Mouse (Mus musculus): ENCODE results near the gene Fam222b. TPM values are rescaled to one million over a fixed set of nuclear protein-coding genes. Genes with fewer than 3 reads are reported as not detected.

Fam222b gene
- polyA plus RNA-seq, 1 experiment from 2014 or later, result 30.7 TPM

DNA sequence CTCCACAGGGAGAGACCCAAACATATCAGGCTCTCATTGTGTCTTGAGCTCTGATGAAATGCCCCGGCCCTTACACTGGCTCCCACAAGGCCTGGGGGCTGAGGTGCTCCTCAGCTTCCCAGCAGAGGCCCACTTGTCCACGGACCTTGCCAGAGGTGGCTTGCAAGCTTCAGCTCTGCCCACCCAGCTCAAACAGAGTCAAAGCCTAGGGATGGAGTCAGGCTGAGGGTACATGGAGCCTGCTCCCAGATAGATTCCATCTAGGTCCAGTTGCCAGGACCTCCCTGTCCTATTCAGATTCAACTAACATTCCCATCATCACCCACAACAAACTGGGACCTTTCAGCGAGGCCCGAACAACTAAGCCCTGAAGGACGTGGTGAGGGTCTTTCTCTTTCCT is 22.5 kb upstream of the Fam222b start:
- H3K9ac ChIP-seq (replicated peaks), result no peak overlapping the region
- H3K4me1 ChIP-seq (replicated peaks), result no peaks in the 10 kb centered on the region
- no peak overlapping the region for H3K27ac ChIP-seq
- H3K36me3 ChIP-seq, result peaks cover 52% of the 10 kb centered on the region
- no peak overlapping the region for H3K4me2 ChIP-seq (replicated peaks)
- H3K4me3 ChIP-seq (replicated peaks), result no peak overlapping the region
- H3K9me3 ChIP-seq, result no peaks in the 10 kb centered on the region
- no peak for ATAC-seq
- 80% methylated on average over 5 of the region's 5 CpGs for WGBS
- H3K27me3 ChIP-seq, result no peaks in the 10 kb centered on the region

DNA sequence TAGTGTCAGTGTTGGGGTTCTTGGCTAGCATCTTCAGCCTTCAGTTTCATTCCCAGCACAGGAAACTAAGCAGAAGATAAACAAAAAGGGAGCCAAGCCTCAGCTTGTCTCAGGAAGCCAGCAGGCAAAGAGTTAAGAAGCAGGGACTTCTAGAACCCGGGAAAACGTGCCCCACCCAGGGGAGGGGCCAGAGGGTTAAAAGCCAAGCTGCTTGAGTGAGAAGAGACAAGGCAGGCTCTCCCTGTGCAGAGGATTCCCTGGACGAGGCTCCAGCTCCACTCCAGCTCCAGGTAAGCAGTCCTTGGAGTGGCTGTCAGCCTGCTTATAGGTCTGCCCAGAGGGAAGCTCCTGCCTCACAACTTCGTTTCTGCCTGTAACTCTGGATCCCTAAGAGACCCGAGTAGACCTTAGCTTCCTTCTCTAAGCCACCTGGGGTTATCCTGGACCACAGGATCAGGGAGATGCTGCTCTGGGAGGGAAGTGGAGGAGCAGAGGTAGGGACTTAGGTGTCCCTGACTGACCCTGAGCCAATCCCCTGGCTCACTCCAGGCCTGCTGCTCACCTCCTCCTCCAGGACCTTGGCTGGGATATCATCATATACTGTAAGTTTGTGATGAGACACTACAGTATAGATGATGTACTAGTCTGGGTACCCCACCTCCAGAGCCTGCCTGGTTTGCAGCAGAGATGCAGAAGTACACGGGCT is 21.9 kb upstream of the Fam222b start:
- no peaks in the 10 kb centered on the region for H3K27me3 ChIP-seq
- ATAC-seq, result no peak
- H3K4me1 ChIP-seq (replicated peaks), result no peaks in the 10 kb centered on the region
- H3K4me2 ChIP-seq (replicated peaks), result no peak overlapping the region
- H3K9ac ChIP-seq (replicated peaks), result no peak overlapping the region; the same call in 1 of the 2 replicates
- H3K27ac ChIP-seq, result no peak overlapping the region
- no peak overlapping the region for H3K4me3 ChIP-seq (replicated peaks)
- peaks cover 58% of the 10 kb centered on the region for H3K36me3 ChIP-seq
- WGBS, result 29% methylated on average over 6 of the region's 6 CpGs
- H3K9me3 ChIP-seq, result no peaks in the 10 kb centered on the region

DNA sequence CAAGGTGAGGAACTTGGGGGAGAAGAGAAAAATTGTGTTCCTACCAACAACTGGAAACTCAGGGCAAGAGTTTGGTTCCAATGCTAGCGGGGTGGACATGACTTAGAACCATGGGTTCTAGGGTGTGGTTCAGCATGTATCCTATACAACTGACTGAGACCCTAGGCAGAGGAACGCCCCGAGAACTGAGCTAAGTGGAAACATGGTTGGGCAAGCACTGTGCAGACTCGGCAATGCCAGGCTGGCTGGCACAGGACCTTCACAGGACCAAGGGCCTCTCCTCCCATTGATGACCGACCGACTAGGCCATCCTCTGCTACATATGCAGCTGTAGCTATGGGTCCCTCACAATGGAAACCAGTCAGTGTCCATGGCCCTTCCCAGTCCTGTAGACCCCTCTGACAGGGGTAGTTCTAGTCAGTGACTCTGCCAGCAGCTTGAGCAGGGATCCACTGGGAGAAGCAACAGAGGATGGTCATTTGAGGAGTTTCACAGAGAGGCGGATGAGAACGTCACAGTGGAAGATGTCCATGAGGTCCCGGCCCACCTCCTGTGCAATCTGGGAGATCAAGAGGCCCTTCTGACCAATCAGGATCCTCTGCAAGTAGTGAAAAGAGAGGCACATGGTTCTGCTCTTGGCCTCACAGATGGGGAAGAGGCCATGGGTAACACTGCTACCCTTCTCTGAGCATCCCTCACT is 20.7 kb upstream of the Fam222b start:
- H3K4me2 ChIP-seq (replicated peaks), result no peak overlapping the region
- H3K27ac ChIP-seq, result no peak overlapping the region
- H3K36me3 ChIP-seq, result peaks cover 63% of the 10 kb centered on the region
- no peaks in the 10 kb centered on the region for H3K27me3 ChIP-seq
- no peak overlapping the region for H3K4me3 ChIP-seq (replicated peaks)
- no peak for ATAC-seq
- 94% methylated on average over 9 of the region's 9 CpGs for WGBS
- no peak overlapping the region for H3K9ac ChIP-seq (replicated peaks)
- no peaks in the 10 kb centered on the region for H3K9me3 ChIP-seq
- no peaks in the 10 kb centered on the region for H3K4me1 ChIP-seq (replicated peaks)

DNA sequence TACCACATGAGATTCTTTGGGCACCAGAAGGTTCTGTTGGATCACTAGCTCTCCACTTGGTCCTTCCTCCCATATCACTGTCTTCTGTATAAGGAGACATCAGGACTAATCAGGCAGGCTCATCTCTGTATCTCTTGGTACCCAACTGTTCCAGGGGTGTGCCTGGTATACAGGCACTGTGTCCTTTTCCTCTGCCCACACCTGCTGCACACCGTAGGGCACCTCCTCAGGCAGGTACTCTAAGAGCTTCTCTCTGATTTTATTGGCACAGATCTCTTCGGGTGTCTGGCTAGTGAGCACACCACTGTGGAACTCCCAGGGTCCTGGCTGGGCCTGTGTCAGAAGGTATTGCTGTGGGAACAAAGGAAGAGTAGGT is 20.2 kb upstream of the Fam222b start:
- no peak overlapping the region for H3K9ac ChIP-seq (replicated peaks)
- no peaks in the 10 kb centered on the region for H3K27me3 ChIP-seq
- peaks cover 63% of the 10 kb centered on the region for H3K36me3 ChIP-seq
- 96% methylated on average over 2 of the region's 2 CpGs for WGBS
- no peak for ATAC-seq
- H3K4me1 ChIP-seq (replicated peaks), result peaks cover 4% of the 10 kb centered on the region
- no peak overlapping the region for H3K4me3 ChIP-seq (replicated peaks)
- H3K4me2 ChIP-seq (replicated peaks), result no peak overlapping the region
- no peak overlapping the region for H3K27ac ChIP-seq
- H3K9me3 ChIP-seq, result no peaks in the 10 kb centered on the region

DNA sequence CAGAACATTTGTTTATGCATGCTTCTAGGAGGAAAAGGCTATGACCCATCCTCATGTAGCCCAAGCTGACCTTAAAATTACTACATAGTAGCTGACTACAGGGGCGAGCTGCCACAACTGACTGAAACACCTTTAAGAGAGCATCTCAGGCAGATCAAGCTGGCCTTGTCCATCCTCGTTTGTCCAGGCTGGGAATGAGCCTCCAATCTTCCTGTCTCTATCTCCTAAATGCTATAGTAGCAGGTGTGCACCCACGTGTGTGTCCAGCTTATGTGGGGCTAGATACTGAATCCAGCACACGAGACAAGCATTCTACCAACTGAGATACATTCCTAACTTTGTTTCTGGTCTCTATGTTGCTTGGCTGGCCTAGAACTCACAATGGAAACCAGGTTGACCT is 19.8 kb upstream of the Fam222b start:
- no peak overlapping the region for H3K4me2 ChIP-seq (replicated peaks)
- WGBS, result 91% methylated on average over 4 of the region's 4 CpGs
- no peak for ATAC-seq

DNA sequence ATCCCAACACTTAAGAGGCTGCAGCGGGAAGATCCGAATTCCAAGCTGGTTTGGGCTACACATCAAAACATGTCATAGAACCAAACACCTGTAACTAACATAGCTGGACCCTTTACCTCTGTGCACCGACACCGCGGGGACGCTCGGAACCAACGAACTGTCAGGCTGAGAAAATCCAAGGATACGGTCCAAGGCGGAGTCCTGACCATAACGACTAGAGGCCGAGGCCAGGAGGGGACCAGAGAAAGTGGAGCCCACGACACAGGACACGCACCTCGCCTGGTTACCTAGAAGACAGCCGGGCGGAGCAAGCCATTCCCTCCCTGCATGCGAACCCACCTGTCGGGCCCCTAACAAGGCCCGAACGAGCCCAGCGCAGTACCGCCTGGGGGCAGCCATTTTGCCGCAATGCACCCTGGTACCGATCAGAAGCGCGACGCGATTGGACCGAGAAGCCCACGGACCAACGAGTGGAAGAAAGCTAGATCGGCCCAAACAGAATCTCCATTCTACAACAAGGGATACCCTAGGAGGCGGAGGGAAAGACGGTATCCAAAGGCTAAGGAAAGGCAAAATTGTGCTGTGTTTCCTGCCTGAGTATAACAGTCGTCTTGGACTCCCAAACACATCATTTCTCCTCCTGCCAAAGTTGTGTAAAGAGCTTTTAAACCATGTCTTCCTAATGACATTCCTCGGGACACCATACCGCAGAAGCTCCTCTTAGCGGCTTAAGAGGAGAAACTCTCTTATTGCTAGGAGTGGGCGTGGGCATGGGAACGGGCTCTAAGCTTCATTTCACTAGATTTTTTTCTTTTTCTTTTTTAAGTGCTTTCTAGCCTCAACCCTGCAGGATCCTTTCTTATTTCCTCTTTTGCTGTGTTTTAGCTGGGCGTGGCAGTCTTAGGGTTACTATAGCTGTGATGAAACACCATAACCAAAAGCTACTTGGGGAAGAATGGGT is 14.2 kb upstream of the Fam222b start, which contains the start of gene Eral1:
Gene Eral1 (minus strand): TSS at position 423 of the 961 bp plus-strand sequence.
- Histone ChIP-seq H3K4me3 (replicated peaks) (peak within 1 kb of the TSS; percentile 90), H3K4me2 (replicated peaks) (peak within 1 kb of the TSS; percentile 79), H3K9me3 (no peaks in the 10 kb centered on the region), H3K4me1 (replicated peaks) (peaks cover 15% of the 10 kb centered on the region), H3K27me3 (no peaks in the 10 kb centered on the region), H3K36me3 (peaks cover 26% of the 10 kb centered on the region), H3K9ac (replicated peaks) (peak within 1 kb of the TSS; percentile 81), H3K27ac (peak within 1 kb of the TSS; percentile 80)
- WGBS, result 1% methylated on average over 42 of the region's 42 CpGs
- ATAC-seq, result peak; percentile 99

More for the DNA sequence above, 19.8 kb upstream of the Fam222b start:
- peaks cover 63% of the 10 kb centered on the region for H3K36me3 ChIP-seq
- H3K27ac ChIP-seq, result no peak overlapping the region
- no peak overlapping the region for H3K9ac ChIP-seq (replicated peaks)
- peaks cover 8% of the 10 kb centered on the region for H3K4me1 ChIP-seq (replicated peaks)
- no peak overlapping the region for H3K4me3 ChIP-seq (replicated peaks)
- H3K9me3 ChIP-seq, result no peaks in the 10 kb centered on the region
- H3K27me3 ChIP-seq, result no peaks in the 10 kb centered on the region

DNA sequence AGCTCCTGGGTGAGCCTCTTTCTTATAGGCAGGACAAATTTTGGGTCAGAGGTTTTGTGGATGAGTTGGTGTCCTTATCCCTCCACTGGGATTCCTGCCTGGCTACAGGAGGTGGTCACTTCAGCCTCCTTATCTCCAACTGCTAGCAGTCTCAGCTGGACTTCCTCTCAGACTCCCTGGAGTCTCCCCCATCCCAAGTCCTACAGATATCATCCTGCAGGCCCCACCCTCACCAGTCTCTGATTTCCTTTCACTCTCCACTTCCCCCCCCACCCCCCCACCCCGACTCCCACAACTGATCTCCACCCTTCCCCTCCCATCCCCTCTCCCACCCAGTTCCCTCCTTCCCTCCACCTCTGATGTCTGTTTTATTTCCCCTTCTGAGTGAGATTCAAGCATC is 10.9 kb upstream of the Fam222b start:
- 50% methylated on average over 1 of the region's 1 CpGs for WGBS

DNA sequence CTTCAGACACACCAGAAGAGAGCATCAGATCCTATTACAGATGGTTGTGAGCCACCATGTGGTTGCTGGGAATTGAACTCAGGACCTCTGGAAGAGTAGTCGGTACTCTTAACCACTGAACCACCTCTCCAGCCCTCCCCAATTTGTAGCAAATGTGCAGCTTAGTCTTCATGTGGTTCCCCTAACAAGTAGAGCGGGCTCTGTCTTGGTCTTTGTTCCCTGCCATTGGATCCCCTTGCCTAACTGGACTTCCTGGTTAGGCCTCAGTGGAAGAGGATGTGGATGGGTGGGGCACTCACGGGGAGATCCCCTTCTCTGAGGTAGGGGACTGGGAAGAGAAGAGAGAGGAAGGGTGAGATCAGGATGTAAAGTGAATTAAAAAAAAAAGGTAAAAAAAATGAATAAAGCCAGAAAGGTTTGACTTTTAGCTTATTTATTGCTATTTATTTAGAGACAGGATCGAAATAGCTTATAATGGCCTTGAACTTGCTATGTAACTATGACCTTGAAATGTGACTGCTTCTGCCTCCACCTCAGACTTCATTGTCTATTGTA is 7.5 kb upstream of the Fam222b start:
- Histone ChIP-seq H3K27ac (no peak overlapping the region), H3K4me1 (replicated peaks) (no peaks in the 10 kb centered on the region), H3K4me2 (replicated peaks) (no peak overlapping the region), H3K9ac (replicated peaks) (no peak overlapping the region), H3K27me3 (no peaks in the 10 kb centered on the region), H3K9me3 (no peaks in the 10 kb centered on the region), H3K4me3 (replicated peaks) (no peak overlapping the region), H3K36me3 (no peaks in the 10 kb centered on the region)
- 80% methylated on average over 4 of the region's 4 CpGs for WGBS
- no peak for ATAC-seq

More for the DNA sequence above, 10.9 kb upstream of the Fam222b start:
- Histone ChIP-seq H3K9me3 (no peaks in the 10 kb centered on the region), H3K36me3 (no peaks in the 10 kb centered on the region), H3K4me3 (replicated peaks) (no peak overlapping the region), H3K27ac (no peak overlapping the region), H3K9ac (replicated peaks) (no peak overlapping the region), H3K4me2 (replicated peaks) (no peak overlapping the region), H3K27me3 (no peaks in the 10 kb centered on the region), H3K4me1 (replicated peaks) (peaks cover 15% of the 10 kb centered on the region)
- no peak for ATAC-seq

DNA sequence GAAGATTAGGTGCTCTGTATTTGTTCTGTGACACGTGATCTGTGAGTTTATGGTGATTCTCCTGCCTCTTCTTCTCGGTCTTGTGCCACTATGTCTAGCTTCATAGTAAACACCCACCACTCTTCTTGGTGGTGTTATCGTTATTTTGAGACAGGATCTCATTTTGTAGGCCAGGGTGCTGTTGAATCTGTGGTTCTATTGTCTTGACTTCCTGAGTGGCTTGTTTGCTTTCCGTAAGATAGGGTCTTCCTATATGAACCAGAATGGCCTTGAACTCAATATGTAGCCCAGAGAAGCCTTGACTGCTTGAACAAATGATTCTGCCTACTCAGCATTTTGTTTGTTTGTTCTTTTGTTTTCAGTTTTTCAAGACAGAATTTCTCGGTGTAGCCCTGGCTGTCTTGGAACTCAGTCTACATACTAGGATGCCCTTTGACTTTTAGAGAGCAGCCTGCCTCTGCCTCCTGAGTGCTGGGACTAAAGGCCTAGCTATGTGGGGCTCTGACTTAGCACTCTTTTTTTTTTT is 6.6 kb upstream of the Fam222b start:
- Histone ChIP-seq H3K4me1 (replicated peaks) (no peaks in the 10 kb centered on the region), H3K27me3 (no peaks in the 10 kb centered on the region), H3K4me2 (replicated peaks) (no peak overlapping the region), H3K27ac (no peak overlapping the region), H3K9me3 (no peaks in the 10 kb centered on the region), H3K9ac (replicated peaks) (no peak overlapping the region), H3K4me3 (replicated peaks) (no peak overlapping the region), H3K36me3 (no peaks in the 10 kb centered on the region)
- no peak for ATAC-seq
- 86% methylated on average over 5 of the region's 5 CpGs for WGBS

DNA sequence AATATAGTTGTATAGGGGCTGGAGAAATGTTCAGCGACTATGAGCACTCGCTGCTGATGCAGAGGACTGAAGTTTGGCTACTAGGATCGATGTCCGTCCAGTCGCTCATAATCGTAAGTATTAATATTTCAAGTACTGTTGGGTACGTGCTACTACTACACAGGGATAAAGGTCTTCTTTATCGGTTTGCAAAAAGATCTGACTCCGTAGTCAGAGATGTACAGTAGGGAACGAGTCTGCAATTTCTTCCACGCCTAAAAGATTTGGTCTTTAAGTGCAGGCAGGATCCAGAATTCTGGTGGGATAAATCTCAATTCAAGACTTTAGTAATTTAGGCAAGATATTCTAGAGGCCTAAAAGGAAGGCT is 340 bp upstream of the Fam222b start:
- peak; percentile 38 for ATAC-seq
- peak overlapping the region; percentile 88 for H3K4me3 ChIP-seq (replicated peaks)
- H3K4me1 ChIP-seq (replicated peaks), result peaks cover 33% of the 10 kb centered on the region
- peak overlapping the region; percentile 91 for H3K9ac ChIP-seq (replicated peaks)
- 55% methylated on average over 11 of the region's 11 CpGs for WGBS
- no peaks in the 10 kb centered on the region for H3K36me3 ChIP-seq
- H3K4me2 ChIP-seq (replicated peaks), result peak overlapping the region; percentile 93
- H3K27me3 ChIP-seq, result no peaks in the 10 kb centered on the region
- H3K9me3 ChIP-seq, result no peaks in the 10 kb centered on the region
- H3K27ac ChIP-seq, result peak overlapping the region; percentile 90

DNA sequence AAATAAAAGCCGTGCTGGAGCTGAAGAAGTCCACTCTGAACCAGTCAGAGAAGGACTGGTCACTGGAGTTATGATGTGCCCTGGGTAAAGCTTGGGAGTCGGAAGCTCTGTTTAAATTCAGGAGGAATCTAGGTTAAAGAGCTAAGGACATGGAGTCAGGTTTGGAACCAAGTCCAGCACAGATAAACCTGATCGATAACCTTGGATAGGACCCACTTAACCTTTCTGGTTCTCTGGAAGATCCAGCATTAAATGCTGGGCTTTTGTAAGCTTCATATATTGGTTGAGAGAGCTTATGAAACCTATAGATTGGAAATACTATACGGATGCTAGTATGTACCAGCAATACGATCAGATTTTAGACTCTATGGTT is 670 bp downstream of the Fam222b start:
- Histone ChIP-seq H3K27ac (peak overlapping the region; percentile 90), H3K9ac (replicated peaks) (peak overlapping the region; percentile 91), H3K36me3 (no peaks in the 10 kb centered on the region), H3K27me3 (no peaks in the 10 kb centered on the region), H3K4me3 (replicated peaks) (peak overlapping the region; percentile 88), H3K4me2 (replicated peaks) (peak overlapping the region; percentile 93), H3K9me3 (no peaks in the 10 kb centered on the region), H3K4me1 (replicated peaks) (peaks cover 33% of the 10 kb centered on the region)
- ATAC-seq, result no peak
- WGBS, result 31% methylated on average over 5 of the region's 5 CpGs
